Mouse (Mus musculus) cerebellum, adult 9-10 months (tissue): Measurements from ENCODE around the gene Tet2.
"Not testable (repeated sequence)": the region's sequence is repeated elsewhere in the genome, so short reads cannot be mapped to it uniquely, and the experiment has no call there.

Experiments used
- DNase-seq: peaks from one replicate; pipeline ENCODE4 v3.0.0; 2022

The Tet2 gene

DNA sequence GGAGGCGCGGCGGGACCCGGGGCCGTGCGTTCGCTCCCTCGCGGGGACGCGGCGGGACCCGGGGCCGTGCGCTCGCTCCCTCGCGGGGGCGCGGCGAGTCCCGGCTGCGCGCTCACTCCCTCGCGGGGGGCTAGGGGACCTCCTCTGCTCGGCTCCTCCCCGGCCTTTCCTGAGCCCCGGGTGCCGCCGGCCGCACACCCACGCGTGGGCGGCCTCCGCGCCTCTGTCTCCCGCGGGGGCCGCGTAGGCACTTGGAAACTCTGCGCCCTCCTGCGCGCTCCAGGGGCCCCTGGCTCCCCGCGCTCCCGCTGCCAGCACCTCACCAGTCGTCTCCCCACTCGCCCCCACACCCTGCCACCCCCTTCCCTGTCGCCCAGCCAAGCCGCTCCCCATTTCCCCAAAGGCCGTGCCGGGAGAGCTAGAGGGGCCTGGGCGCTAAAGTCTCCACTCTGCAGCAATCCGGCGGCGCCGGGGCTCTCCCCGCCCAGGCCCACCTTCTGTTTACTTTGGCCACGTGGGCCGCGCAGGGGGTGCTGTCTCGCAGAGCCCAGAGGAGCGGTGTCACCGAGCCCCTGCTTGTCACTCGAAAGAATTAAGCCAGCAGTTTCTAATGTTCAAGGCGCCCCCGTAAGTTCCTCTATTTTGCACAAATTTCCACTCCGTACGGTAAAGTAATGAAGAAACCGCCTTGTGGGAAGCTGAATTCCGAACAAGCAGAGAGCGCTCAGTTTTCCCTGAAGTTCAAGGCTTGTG, at the start of gene Tet2:
Gene Tet2 (minus strand): TSS at position 589 of the 753 bp plus-strand sequence.
- DNase-seq: peak; percentile 50

GRCm38 (mm10) chr3:133592995-133593394, 48.1 kb upstream of the Tet2 start:
- not testable (repeated sequence) for DNase-seq

GRCm38 (mm10) chr3:133590506-133591152, 45.7 kb upstream of the Tet2 start:
- no peak for DNase-seq

- DNase-seq: no peak
Measured at GRCm38 (mm10) chr3:133585010-133585409, 40.1 kb upstream of the Tet2 start.

DNA sequence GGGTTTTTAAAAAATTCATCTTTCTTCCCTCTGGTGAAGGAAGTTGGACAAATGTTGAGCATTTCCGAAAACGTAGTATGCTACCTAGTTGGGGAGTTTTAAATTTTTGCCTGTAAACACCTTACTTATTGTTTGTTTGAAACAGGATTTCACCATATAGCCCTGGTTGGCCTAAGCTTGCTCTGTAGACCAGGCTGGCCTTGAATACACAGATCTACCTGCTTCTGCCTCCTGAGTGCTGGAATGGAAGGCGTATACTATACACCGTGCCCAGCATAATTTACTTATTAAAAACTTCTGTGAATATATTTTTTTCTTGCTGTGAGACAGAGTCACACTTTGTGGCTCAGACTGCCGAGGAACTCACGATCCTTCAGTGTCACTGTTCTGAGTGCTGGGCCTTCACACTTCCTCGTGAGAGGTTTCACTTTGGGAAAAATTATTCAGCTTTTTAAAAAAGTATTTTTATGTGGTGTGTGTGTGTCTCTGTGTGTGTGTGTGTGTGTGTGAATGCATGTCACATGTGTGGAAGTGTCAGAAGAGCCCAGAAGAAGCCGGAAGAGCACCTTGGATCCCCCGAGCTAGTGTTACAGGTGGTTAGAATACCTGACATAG, 38.6 kb upstream of the Tet2 start:
- no peak for DNase-seq

DNA sequence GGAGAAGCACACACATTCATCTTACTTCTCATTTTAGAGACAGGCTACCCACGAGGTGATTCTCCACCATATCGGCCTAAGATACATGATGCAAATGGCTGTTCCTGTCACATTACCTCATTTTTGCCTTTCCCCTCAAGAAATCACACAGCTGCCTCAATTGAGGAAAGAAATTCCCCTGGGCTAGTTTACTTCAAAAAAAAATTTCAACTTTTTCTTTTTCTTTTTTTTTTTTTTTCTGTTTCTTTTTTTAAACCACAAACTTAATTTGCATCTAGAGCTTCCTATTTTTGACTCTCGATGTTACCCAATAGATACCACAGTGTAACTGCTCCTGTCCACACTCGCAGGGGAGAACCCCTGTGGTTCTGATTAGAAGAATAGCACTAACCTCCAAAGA, 38.0 kb upstream of the Tet2 start:
- no peak for DNase-seq

DNA sequence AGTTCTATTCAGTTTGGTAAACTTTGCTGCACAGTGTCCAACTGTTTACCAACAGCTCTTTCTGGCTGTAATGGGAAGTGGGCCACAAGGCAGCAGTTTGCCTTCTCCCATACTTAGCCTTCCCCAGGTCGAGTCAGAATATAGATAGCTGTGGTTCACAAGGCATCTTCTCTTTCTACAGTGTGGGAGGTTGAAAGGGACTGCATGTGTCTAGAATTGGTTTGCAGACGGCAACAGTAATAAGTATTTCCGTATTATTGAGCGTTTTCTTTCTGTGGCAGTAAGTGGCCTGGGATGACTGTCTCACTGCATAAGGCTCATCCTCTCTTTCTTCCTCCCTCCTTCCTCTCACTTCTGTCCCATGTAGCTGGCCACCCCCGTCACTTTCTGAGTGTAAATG, 37.2 kb upstream of the Tet2 start:
- DNase-seq: no peak

- no peak for DNase-seq
Measured at GRCm38 (mm10) chr3:133581541-133581940, 36.6 kb upstream of the Tet2 start.

DNA sequence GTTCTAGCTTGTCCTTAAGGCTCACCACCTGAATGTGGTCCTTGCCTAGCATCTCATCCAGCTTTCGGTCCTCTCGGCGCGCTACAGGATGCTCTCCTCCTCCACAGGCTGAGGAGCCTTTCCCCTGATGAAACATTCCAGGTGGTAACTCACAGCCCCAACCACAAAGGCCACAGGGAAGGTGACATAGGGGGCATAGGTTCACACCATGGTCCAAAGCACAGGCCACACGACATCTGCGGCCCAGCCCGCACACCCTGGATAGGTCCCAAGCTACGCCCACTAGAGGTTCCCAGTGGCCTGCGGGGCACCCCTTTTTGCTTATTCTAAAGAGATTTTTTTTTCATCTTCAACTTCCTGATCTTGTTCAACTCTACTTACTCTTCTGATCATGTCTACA, 34.7 kb upstream of the Tet2 start:
- DNase-seq: no peak

GRCm38 (mm10) chr3:133579140-133579539, 34.2 kb upstream of the Tet2 start:
- no peak for DNase-seq

DNA sequence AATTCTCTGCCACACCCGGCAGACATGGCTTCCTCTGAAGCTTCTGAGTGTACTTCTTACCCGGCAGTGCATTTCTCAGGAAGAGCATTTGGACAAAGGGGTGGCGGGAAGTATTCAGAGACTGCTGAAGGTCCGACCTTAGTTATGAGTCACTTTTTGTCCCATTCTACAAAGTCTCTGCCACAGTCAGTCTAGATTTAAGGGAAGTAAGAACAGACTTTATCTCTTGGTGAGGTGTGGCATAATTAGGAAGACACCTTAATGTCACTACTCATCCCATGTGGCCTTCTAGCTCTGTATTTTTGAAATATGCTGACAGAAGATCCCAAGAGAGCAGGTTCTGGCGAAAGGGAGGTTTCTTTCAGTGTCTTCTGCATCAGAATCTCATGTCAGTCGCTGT, 30.0 kb upstream of the Tet2 start:
- no peak for DNase-seq

DNA sequence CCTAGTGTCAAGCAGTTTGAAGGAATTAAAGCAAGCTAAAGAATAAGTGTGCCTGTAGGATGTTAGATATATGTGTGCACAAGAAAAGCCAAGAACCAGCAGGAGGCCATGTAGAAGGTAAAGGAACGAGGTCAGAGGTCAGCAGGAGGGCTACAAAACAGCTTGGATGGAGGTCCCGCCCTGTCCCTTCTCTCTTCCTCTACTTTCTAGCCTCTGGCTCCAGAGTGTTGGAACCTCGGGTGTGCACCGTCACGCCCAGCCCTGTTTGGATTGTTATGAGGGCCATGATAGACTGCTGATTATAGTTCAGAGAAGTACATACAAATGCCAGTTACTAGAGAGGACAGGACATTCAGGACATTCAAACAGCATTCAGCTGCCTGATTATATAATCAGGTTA, 27.0 kb upstream of the Tet2 start:
- no peak for DNase-seq

DNA sequence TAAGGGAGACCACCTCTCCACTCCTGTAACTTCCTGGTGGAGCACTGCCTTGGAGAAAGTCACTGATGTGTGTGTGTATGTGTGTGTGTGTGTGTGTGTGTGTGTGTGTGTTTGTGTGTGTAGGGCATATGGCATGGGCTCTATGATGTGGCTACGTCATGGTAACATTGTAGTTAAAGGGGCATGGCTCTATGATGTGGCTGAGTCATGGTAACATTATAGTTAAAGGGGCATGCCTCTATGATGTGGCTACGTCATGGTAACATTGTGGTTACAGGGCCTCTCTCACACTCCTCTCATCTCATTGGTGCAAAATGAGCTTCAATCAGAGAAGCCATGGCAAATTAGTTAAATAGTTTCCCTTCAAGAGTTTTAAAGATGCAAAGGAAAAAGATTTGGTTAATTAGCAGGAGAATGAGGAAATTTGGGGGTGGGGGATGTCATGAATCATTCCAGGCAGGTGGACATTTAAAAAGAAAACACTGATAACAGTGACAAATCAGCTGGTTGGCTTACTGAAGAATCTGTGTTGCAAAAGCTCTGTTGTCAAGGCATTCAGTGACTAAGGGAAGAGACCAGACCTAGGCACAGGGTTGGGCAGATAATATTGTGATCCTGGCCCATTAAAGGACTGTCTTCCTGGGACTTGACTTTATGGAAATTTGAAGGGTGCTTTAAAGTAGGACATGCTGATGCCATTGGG, 18.7 kb upstream of the Tet2 start:
- DNase-seq: no peak

GRCm38 (mm10) chr3:133559413-133560114, 14.6 kb upstream of the Tet2 start:
- DNase-seq: no peak

GRCm38 (mm10) chr3:133557602-133558001, 12.7 kb upstream of the Tet2 start:
- DNase-seq: no peak

GRCm38 (mm10) chr3:133557154-133557553, 12.2 kb upstream of the Tet2 start:
- no peak for DNase-seq

DNA sequence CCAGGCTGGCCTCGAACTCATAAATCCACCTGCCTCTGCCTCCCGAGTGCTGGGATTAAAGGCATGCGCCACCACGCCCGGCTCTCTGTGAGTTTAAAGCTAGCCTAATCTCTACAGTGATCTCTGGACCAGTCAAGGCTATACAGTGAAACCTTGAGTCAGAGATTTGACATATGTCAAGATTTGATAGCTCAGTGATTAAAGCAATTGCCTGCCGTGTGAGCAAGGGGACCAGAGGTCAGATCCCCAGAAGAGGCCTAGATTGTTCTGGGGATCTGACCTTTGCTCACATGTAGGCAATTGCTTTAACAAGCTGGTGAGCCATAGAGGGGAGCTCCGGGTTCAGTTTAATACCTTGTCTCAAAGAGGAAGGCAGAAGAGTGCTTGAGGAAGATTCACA, 10.4 kb upstream of the Tet2 start:
- no peak for DNase-seq

DNA sequence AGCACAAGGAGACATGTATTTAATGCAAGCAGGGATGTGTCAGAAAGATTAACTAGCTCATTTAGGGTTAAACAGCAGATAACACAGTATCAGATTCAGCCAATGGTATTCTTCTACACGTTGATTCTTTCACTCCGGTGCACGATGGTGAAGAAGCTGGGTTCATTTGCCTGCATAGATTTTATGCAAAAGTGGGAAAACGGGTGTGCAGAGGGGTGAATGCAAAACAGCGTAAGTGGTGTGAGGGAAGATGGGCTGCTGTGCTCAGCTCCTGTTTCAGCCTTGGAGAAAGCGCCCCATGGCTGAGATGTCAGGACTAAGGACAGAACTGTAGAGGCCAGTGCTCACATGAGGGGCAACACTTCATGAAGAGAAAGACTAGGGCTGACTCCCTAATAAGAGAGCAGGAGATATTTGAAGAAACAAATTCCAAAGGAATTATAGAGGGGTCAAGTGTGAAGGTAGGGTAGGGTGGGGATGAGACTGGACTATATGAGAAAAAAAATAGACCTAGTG, 9.7 kb upstream of the Tet2 start:
- DNase-seq: no peak

- no peak for DNase-seq
Measured at GRCm38 (mm10) chr3:133554092-133554491, 9.2 kb upstream of the Tet2 start.

DNA sequence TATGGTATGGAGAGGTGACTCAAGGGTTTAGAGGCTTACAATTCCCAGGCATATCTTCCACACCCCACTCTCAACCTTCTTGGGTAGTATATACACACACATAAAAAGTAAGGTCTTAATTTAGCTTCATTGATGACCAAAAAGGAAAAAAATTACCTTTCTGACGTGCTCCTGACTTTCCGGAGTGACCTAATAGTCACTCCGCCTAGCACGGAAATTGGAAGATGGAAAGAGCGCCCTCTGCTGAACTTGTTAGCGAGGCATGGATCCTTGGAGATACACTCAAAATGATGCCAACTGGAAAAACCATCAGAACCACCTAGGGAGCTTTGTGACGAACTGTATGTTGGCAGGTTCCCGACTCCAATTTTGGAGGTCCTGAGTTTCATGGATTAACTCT, 7.0 kb upstream of the Tet2 start:
- no peak for DNase-seq

- no peak for DNase-seq
Measured at GRCm38 (mm10) chr3:133549385-133550170, 4.6 kb upstream of the Tet2 start.

- DNase-seq: no peak
Measured at GRCm38 (mm10) chr3:133548613-133549012, 3.7 kb upstream of the Tet2 start.
